Mouse (Mus musculus) liver, embryonic 14.5 days (tissue): Measurements from ENCODE around the gene Ccnc. TPM values are rescaled to one million over a fixed set of nuclear protein-coding genes. Genes with fewer than 3 reads are reported as not detected.

ENCODE experiments used
- ATAC-seq: fragments of 200-750 bp; cut with Nextera tagmentation; 2 replicates; pipeline ENCODE4 v1.8.0; 2017; ENCODE audit warnings: moderate number of reproducible peaks, mild to moderate bottlenecking, moderate library complexity; ENCODE audit not compliant: insufficient read depth
- DNase-seq, 3 experiments: peaks; one replicate each; pipeline ENCODE4 v3.0.0-alpha.2; 2012 to 2013; ENCODE audit warnings: low read depth in 3 of 3, low spot score in 3 of 3
- H3K27ac ChIP-seq: fragments of 300-500 bp; sonication (generic); 2 replicates; pipeline ENCODE4 v1.5.1; 2014; ENCODE audit warnings: moderate library complexity, mild to moderate bottlenecking, control low read depth, inconsistent platforms
- H3K27me3 ChIP-seq: fragments of 300-500 bp; sonication (generic); 2 replicates; pipeline ENCODE4 v1.6.1; 2014; ENCODE audit warnings: mild to moderate bottlenecking, low read length, moderate library complexity; ENCODE audit not compliant: control insufficient read depth, insufficient read depth
- H3K36me3 ChIP-seq: fragments of 300-500 bp; sonication (generic); replicated peaks from 2 replicates; pipeline ENCODE4 v1.6.1; 2014; ENCODE audit warnings: low read depth; ENCODE audit not compliant: control insufficient read depth, insufficient read depth
- H3K4me1 ChIP-seq, 2 experiments: fragments of 200-500 bp in 1 of 2; fragments of 300-500 bp in 1 of 2; sonication (generic) in 1 of 2; replicated peaks; 2 replicates each; pipeline ENCODE4 v1.6.1; 2012 to 2014; ENCODE audit warnings: antibody characterized with exemption in 1 of 2, inconsistent platforms in 1 of 2, low read length in 1 of 2; ENCODE audit not compliant: control insufficient read depth in 2 of 2, insufficient read depth in 2 of 2
- H3K4me2 ChIP-seq: fragments of 300-500 bp; sonication (generic); 2 replicates; pipeline ENCODE4 v1.6.1; 2014; ENCODE audit warnings: low read depth, mild to moderate bottlenecking, control low read depth, moderate library complexity
- H3K4me3 ChIP-seq, 2 experiments: fragments of 200-500 bp in 1 of 2; fragments of 300-500 bp in 1 of 2; sonication (generic) in 1 of 2; 2 replicates each; pipeline ENCODE4 v1.5.1; 2012 to 2014; ENCODE audit warnings: low read depth in 2 of 2, low read length in 2 of 2, mild to moderate bottlenecking in 2 of 2, control low read depth in 1 of 2, inconsistent platforms in 1 of 2, moderate library complexity in 1 of 2; ENCODE audit not compliant: insufficient read depth in 1 of 2
- H3K9ac ChIP-seq: fragments of 300-500 bp; sonication (generic); replicated peaks from 2 replicates; pipeline ENCODE4 v1.6.1; 2014; ENCODE audit warnings: mild to moderate bottlenecking, control low read depth, moderate library complexity
- H3K9me3 ChIP-seq: fragments of 300-500 bp; sonication (generic); 2 replicates; pipeline ENCODE4 v1.6.1; 2016; ENCODE audit warnings: low read length, mixed read lengths; ENCODE audit not compliant: control insufficient read depth
- CTCF ChIP-seq: IDR thresholded peaks from 2 replicates; pipeline ENCODE4 v1.5.1; 2016; ENCODE audit warnings: antibody characterized with exemption, low read depth, control low read depth
- EP300 ChIP-seq: IDR thresholded peaks from 2 replicates; pipeline ENCODE4 v1.6.1; 2016; ENCODE audit warnings: antibody characterized with exemption, low read depth
- WGBS: fragments of 180-500 bp; shearing (Covaris S2); extraction: QIAGEN DNeasy Blood & Tissue Kit; methylation state at CpG from one replicate; pipeline ENCODE4 v1.1.7; 2014; ENCODE audit not compliant: insufficient replicate concordance; 5-methylcytosine and 5-hydroxymethylcytosine counted together
- polyA plus RNA-seq, 2 experiments: library from polyadenylated mRNA; depleted of rRNA in 1 of 2; stranded (reverse) in 1 of 2; unstranded in 1 of 2; fragments of >200 nt; fragmentation: Nextera tagmentation in 1 of 2; extraction: Ambion mirVana in 1 of 2; gene quantifications; 2 replicates each; pipeline versions ENCODE4 v1.2.1 to v1.2.3; 2012 to 2014

Gene Ccnc
- polyA plus RNA-seq, 2 experiments, result 6.4 to 25.3 TPM

GRCm38 (mm10) chr4:21788903-21789302 lies 61.4 kb downstream of the Ccnc start:
- Histone ChIP-seq H3K4me1 (peaks cover 0 to 6% of the 10 kb centered on the region in 2 experiments; a peak in 3 of 4 replicates), H3K27me3 (no peaks in the 10 kb centered on the region), H3K4me2 (no peak overlapping the region), H3K4me3 (no peak overlapping the region), H3K9ac (no peak overlapping the region), H3K9me3 (no peaks in the 10 kb centered on the region), H3K36me3 (peaks cover 54% of the 10 kb centered on the region), H3K27ac (no peak overlapping the region)
- DNase-seq (no peak), ATAC-seq (peak; percentile 23; the same call in 1 of the 2 replicates)
- TF ChIP-seq EP300, result 0 out of 2 replicates have a peak, but pooled peaks have one; percentile 11
- TF ChIP-seq CTCF, result no peak
- WGBS, result 69% methylated on average over 6 of the region's 6 CpGs

DNA sequence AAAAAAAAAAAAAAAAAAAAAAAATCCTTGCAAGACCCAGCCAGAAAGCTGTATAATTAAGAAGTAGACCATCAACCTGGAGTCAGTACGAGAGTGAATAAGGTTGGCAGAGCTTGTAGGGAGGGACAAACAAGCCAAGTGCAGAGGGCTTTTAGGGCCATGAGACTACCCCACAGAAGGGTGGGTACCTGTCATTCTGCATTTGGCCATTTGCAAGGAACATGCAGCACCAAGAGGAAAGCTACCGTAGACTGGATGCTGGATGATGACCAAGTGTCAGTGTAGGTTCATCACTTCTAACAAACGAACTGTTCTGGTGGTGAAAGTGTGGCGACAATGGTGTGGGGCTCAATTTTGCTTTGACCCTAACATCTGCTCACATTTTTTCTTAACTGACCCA lies 62.3 kb downstream of the Ccnc start:
- no peaks in the 10 kb centered on the region for H3K27me3 ChIP-seq
- TF ChIP-seq EP300 (no peak), CTCF (no peak)
- WGBS, result 86% methylated on average over 4 of the region's 4 CpGs
- H3K4me2 ChIP-seq, result no peak overlapping the region
- peaks cover 0 to 3% of the 10 kb centered on the region in 2 experiments; a peak in 1 of 4 replicates for H3K4me1 ChIP-seq
- ATAC-seq, result no peak
- H3K27ac ChIP-seq, result no peak overlapping the region
- H3K36me3 ChIP-seq, result peaks cover 45% of the 10 kb centered on the region
- no peak overlapping the region for H3K4me3 ChIP-seq
- no peak overlapping the region for H3K9ac ChIP-seq
- no peak for DNase-seq
- no peaks in the 10 kb centered on the region for H3K9me3 ChIP-seq

DNA sequence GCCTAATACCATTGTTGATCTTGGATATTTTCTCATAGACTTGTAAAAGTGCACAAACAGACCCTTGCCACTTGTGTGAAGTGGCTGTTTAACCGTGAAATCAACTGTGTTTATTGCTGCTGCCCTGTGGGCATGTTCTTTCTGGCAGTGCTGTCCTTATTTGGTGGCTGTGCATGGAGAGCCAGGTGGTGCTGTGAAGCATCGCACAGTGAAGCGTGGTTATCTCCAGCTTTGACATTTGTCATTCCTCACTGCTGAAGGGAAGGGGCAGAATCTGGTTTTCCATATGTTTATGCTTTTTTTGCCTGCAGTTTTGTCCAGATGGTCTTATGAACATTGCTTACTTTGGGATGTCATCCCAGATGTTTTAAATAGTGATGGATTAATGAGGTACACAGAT lies 66.1 kb downstream of the Ccnc start:
- ATAC-seq (no peak), DNase-seq (no peak)
- peaks cover 40% of the 10 kb centered on the region for H3K36me3 ChIP-seq
- 82% methylated on average over 3 of the region's 3 CpGs for WGBS
- H3K4me3 ChIP-seq, result no peak overlapping the region
- H3K27me3 ChIP-seq, result no peaks in the 10 kb centered on the region
- H3K27ac ChIP-seq, result no peak overlapping the region
- H3K9me3 ChIP-seq, result no peaks in the 10 kb centered on the region
- no peak overlapping the region for H3K4me2 ChIP-seq
- TF ChIP-seq EP300 (no peak), CTCF (no peak)
- peaks cover 0 to 3% of the 10 kb centered on the region in 2 experiments; a peak in 1 of 4 replicates for H3K4me1 ChIP-seq
- no peak overlapping the region for H3K9ac ChIP-seq

- H3K4me2 ChIP-seq, result no peak overlapping the region
- no peak overlapping the region; the same call in 1 of the 2 replicates for H3K9ac ChIP-seq
- H3K36me3 ChIP-seq, result peaks cover 77% of the 10 kb centered on the region
- 82% methylated on average over 1 of the region's 1 CpGs for WGBS
- TF ChIP-seq EP300, result no peak
- H3K4me1 ChIP-seq, result peaks cover 3 to 5% of the 10 kb centered on the region in 2 experiments; a peak in 2 of 4 replicates
- no peaks in the 10 kb centered on the region for H3K27me3 ChIP-seq
- H3K27ac ChIP-seq, result no peak overlapping the region
- no peak for DNase-seq
- no peaks in the 10 kb centered on the region for H3K9me3 ChIP-seq
- ATAC-seq, result no peak
- H3K4me3 ChIP-seq, result no peak overlapping the region
Observed at GRCm38 (mm10) chr4:21801013-21801412, 73.5 kb downstream of the Ccnc start.

GRCm38 (mm10) chr4:21801620-21802019 lies 74.1 kb downstream of the Ccnc start:
- 58% methylated on average over 2 of the region's 2 CpGs for WGBS
- peak; percentile 70 for TF ChIP-seq EP300
- peak; percentile 17; the same call in 1 of the 2 replicates for TF ChIP-seq CTCF
- H3K9me3 ChIP-seq, result no peaks in the 10 kb centered on the region
- no peak for DNase-seq
- H3K4me2 ChIP-seq, result no peak overlapping the region
- no peaks in the 10 kb centered on the region for H3K27me3 ChIP-seq
- H3K27ac ChIP-seq, result no peak overlapping the region
- peaks cover 3 to 5% of the 10 kb centered on the region in 2 experiments; a peak in 2 of 4 replicates for H3K4me1 ChIP-seq
- H3K9ac ChIP-seq, result no peak overlapping the region
- ATAC-seq, result peak; percentile 85
- no peak overlapping the region for H3K4me3 ChIP-seq
- H3K36me3 ChIP-seq, result peaks cover 76% of the 10 kb centered on the region
